Mouse (Mus musculus): ENCODE results near the gene Zmym5. TPM values are rescaled to one million over a fixed set of nuclear protein-coding genes. Genes with fewer than 3 reads are reported as not detected.
"Not testable (repeated sequence)": the region's sequence is repeated elsewhere in the genome, so short reads cannot be mapped to it uniquely, and the experiment has no call there.

Gene Zmym5
- polyA plus RNA-seq, 1 experiment from 2014 or later: 19.2 TPM

DNA sequence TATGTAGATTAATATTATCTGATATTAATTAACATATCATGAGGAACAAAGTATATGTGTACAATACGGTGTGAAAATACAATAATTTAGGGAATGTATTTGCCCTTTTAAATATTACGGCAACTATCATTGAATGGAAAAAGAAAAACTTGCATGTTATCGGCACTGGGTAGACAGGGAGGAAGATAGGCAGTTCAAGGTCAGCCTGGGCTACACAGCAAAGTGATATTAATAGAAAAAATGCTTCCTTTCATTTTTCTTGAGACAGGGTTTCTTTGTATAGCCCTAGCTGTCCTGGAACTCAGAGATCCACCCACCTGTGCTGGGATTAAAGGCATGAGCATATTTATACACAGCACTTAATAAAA lies 32.6 kb downstream of the Zmym5 start:
- H3K36me3 ChIP-seq (ENCODE audit: control insufficient read depth, insufficient read depth): no peaks in the 10 kb centered on the region
- peak overlapping the region; percentile 32 for H3K9ac ChIP-seq (ENCODE audit: low read length)
- 28% methylated on average over 3 of the region's 3 CpGs for WGBS
- H3K4me2 ChIP-seq (ENCODE audit: low read depth, low read length): peak overlapping the region; percentile 92
- H3K9me3 ChIP-seq (replicated peaks; ENCODE audit: control insufficient read depth, low read length): no peaks in the 10 kb centered on the region
- H3K27me3 ChIP-seq (ENCODE audit: control insufficient read depth, insufficient read depth, low read length): no peaks in the 10 kb centered on the region
- H3K4me1 ChIP-seq (ENCODE audit: control insufficient read depth, insufficient read depth, low read length): peaks cover 15% of the 10 kb centered on the region
- H3K4me3 ChIP-seq (ENCODE audit: low read length): peak overlapping the region; percentile 77
- H3K27ac ChIP-seq (ENCODE audit: low read length): peak overlapping the region; percentile 91
- no peak for ATAC-seq (replicated peaks; ENCODE audit: extremely low read depth, insufficient read depth, low FRiP score)

DNA sequence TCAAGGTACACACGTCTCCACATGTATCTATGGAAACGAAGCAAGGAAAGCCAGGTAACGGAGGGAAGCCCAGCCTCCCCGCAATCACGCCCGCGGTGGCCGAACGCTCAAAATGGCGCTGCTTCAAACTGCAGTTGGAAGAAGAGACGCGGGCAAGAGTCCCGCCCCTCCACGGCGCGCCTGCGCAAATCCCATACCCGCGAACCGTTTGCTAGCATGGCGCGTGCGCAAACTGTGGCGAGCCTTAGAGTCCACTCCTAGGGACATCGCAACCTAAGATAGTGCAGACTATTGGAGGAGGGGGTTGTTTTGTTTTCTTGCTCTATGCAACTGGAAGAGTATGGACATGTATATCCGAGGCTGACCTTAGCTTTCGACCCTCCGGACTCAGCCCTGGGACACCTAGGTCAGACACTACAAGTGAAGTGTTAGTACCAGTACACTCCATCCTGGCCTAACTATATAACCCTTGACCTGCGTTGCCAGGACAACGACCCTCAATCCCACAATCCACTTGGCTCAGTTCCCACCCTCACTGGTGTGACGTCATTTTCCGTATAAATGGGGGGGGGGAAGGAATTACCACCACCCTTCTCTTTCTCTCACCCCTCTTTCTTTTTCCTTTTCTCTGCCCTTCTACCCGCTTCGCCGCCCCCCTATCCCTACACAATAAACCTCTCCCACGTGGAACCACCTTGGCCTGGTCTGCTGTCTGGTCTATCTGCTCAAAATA lies 33.1 kb downstream of the Zmym5 start, which contains the start of gene Pspc1:
Pspc1 (minus strand) TSS at position 117 of the 733 bp plus-strand sequence.
- ATAC-seq (replicated peaks; ENCODE audit: extremely low read depth, insufficient read depth, low FRiP score): peak; percentile 96
- Histone ChIP-seq H3K9me3 (replicated peaks; ENCODE audit: control insufficient read depth, low read length) (no peaks in the 10 kb centered on the region), H3K27me3 (ENCODE audit: control insufficient read depth, insufficient read depth, low read length) (no peaks in the 10 kb centered on the region), H3K4me3 (ENCODE audit: low read length) (peak within 1 kb of the TSS; percentile 77), H3K9ac (ENCODE audit: low read length) (peak within 1 kb of the TSS; percentile 87), H3K27ac (ENCODE audit: low read length) (peak within 1 kb of the TSS; percentile 91), H3K4me1 (ENCODE audit: control insufficient read depth, insufficient read depth, low read length) (peaks cover 18% of the 10 kb centered on the region), H3K4me2 (ENCODE audit: low read depth, low read length) (peak within 1 kb of the TSS; percentile 92), H3K36me3 (ENCODE audit: control insufficient read depth, insufficient read depth) (no peaks in the 10 kb centered on the region)
- under 1% methylated on average over 36 of the region's 36 CpGs for WGBS

DNA sequence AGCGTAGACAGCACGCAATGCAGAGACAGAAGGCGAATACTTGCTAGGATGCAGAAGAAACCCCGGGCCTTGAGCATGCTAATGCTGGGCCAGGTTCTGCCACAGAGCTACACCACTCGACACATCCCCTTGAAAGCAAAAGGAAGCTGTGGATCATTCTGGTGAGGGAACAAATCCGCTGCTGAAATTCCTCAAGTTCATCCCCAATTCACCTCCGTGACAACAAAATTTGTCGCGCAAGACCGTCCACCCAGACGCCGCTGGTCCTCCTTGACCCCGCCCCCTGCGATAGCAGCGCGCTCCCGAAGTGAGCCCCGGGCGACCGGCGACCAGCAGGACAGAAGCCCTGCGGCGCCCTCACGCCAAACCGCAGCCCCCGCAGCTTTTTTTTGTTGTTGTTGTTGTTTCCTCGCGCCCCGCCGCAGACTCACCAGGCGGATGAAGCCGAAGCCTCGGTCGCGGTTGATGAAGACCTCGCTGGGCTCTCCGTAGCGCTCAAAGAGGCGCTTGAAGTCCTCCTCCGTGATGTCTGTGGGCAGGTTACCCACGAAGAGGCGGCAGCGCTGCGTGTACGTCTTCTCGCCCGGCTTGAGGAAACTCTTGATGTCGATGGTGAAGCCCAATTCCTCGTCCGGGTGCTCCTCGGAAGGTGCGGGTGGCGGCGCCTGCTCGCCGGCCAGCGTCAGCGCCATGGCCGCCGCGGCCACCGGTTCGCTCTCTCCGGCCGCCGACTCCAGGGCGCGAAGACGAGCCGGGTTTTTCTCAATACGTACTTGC lies 34.0 kb downstream of the Zmym5 start:
- ATAC-seq (replicated peaks; ENCODE audit: extremely low read depth, insufficient read depth, low FRiP score): peak; percentile 45
- H3K4me1 ChIP-seq (ENCODE audit: control insufficient read depth, insufficient read depth, low read length): peaks cover 18% of the 10 kb centered on the region
- H3K9ac ChIP-seq (ENCODE audit: low read length): peak overlapping the region; percentile 87
- peak overlapping the region; percentile 92 for H3K4me2 ChIP-seq (ENCODE audit: low read depth, low read length)
- H3K27ac ChIP-seq (ENCODE audit: low read length): peak overlapping the region; percentile 91
- H3K36me3 ChIP-seq (ENCODE audit: control insufficient read depth, insufficient read depth): no peaks in the 10 kb centered on the region
- H3K9me3 ChIP-seq (replicated peaks; ENCODE audit: control insufficient read depth, low read length): no peaks in the 10 kb centered on the region
- WGBS: under 1% methylated on average over 71 of the region's 71 CpGs
- H3K27me3 ChIP-seq (ENCODE audit: control insufficient read depth, insufficient read depth, low read length): no peaks in the 10 kb centered on the region
- H3K4me3 ChIP-seq (ENCODE audit: low read length): peak overlapping the region; percentile 77

DNA sequence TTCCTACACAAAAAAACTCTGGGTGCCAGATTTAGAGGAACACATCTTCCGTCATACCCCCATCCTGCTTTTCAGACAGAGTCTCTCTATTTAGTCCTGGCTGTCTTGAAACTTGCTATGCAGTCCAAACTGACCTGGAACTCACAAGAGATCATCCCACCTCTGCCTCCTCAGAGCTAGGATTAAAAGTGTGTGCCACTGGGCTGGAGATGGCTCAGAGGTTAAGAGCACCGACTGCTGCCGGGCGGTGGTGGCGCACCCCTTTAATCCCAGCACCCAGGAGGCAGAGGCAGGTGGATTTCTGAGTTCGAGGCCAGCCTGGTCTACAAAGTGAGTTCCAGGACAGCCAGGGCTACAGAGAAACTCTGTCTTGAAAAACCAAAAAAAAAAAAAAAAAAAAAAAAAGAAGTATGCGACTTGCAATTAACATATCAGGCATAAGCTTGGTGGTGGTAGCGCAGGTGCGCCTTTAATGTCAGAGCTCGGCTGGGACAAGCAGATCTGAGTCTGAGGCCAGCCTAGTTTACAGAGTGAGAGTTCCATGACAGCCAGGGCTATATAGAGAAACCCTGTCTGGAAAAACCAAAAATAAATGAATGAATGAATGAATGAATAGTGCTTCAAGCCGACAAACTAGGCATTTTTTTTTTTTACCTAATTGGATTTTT lies 34.8 kb downstream of the Zmym5 start:
- Histone ChIP-seq H3K9ac (ENCODE audit: low read length) (peak overlapping the region; percentile 87), H3K4me1 (ENCODE audit: control insufficient read depth, insufficient read depth, low read length) (peaks cover 18% of the 10 kb centered on the region), H3K27ac (ENCODE audit: low read length) (no peak overlapping the region), H3K9me3 (replicated peaks; ENCODE audit: control insufficient read depth, low read length) (no peaks in the 10 kb centered on the region), H3K27me3 (ENCODE audit: control insufficient read depth, insufficient read depth, low read length) (no peaks in the 10 kb centered on the region), H3K36me3 (ENCODE audit: control insufficient read depth, insufficient read depth) (peaks cover 5% of the 10 kb centered on the region), H3K4me2 (ENCODE audit: low read depth, low read length) (peak overlapping the region; percentile 92), H3K4me3 (ENCODE audit: low read length) (peak overlapping the region; percentile 77)
- no peak for ATAC-seq (replicated peaks; ENCODE audit: extremely low read depth, insufficient read depth, low FRiP score)
- 25% methylated on average over 11 of the region's 11 CpGs for WGBS

DNA sequence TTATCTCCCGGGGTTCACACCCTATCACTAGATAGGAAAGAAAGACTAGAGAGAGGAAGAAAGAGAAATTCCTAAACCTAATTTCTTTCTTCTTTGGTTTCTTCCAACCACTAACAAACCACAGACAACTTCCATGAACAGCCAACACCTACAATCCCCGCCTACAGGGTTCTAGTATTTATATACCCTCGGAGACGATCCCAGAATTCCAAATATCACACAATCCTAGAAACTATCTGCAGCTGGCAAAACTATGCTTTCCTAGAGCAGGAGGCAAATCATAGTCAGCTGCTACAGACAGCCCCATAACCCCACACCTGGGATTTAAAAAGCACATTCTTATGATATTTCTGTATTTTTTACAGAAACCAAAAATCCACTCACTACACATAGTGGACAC lies 36.1 kb downstream of the Zmym5 start:
- Histone ChIP-seq H3K9me3 (replicated peaks; ENCODE audit: control insufficient read depth, low read length) (no peaks in the 10 kb centered on the region), H3K27me3 (ENCODE audit: control insufficient read depth, insufficient read depth, low read length) (no peaks in the 10 kb centered on the region), H3K27ac (ENCODE audit: low read length) (no peak overlapping the region), H3K36me3 (ENCODE audit: control insufficient read depth, insufficient read depth) (peaks cover 14% of the 10 kb centered on the region), H3K4me2 (ENCODE audit: low read depth, low read length) (peak overlapping the region; percentile 53), H3K4me3 (ENCODE audit: low read length) (no peak overlapping the region; the same call in 1 of the 2 replicates), H3K9ac (ENCODE audit: low read length) (no peak overlapping the region), H3K4me1 (ENCODE audit: control insufficient read depth, insufficient read depth, low read length) (peaks cover 18% of the 10 kb centered on the region)
- no peak for ATAC-seq (replicated peaks; ENCODE audit: extremely low read depth, insufficient read depth, low FRiP score)
- 48% methylated on average over 4 of the region's 4 CpGs for WGBS

DNA sequence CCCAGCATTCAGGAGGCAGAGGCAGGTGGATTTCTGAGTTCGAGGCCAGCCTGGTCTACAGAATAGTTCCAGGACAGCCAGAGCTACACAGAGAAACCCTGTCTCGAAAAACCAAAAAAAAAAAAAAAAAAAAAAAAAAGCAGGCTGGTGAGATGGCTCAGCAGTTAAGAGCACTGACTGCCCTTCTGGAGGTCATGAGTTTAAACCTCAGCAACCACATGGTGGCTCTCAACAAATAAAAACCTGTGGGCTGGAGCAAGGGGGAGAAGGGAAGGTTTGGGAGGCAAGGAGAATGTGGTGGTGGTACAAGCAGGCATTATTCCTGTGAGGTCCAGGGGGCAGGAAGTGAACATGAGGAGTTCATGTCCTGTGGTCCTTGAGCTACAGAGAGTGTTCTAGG lies 45.1 kb downstream of the Zmym5 start:
- peaks cover 20% of the 10 kb centered on the region for H3K36me3 ChIP-seq (ENCODE audit: control insufficient read depth, insufficient read depth)
- not testable (repeated sequence) for H3K4me2 ChIP-seq (ENCODE audit: low read depth, low read length); H3K27ac ChIP-seq (ENCODE audit: low read length); H3K4me3 ChIP-seq (ENCODE audit: low read length); H3K9ac ChIP-seq (ENCODE audit: low read length); H3K9me3 ChIP-seq (replicated peaks; ENCODE audit: control insufficient read depth, low read length); H3K27me3 ChIP-seq (ENCODE audit: control insufficient read depth, insufficient read depth, low read length); ATAC-seq (replicated peaks; ENCODE audit: extremely low read depth, insufficient read depth, low FRiP score); H3K4me1 ChIP-seq (ENCODE audit: control insufficient read depth, insufficient read depth, low read length)
- 80% methylated on average over 2 of the region's 2 CpGs for WGBS

DNA sequence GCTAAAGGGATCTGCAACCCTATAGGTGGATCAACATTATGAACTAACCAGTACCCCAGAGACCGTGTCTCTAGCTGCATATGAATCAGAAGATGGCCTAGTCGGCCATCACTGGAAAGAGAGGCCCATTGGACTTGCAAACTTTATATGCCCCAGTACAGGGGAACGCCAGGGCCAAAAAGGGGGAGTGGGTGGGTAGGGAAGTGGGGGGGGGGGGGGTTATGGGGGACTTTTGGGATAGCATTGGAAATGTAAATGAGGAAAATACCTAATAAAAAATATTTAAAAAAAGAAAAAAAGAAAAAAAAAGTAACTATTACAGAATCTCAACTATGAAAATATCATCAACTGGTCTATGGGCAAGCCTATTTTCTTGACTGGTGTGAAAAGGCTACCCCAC lies 46.4 kb downstream of the Zmym5 start:
- peaks cover 26% of the 10 kb centered on the region for H3K36me3 ChIP-seq (ENCODE audit: control insufficient read depth, insufficient read depth)
- H3K4me1 ChIP-seq (ENCODE audit: control insufficient read depth, insufficient read depth, low read length); H3K4me2 ChIP-seq (ENCODE audit: low read depth, low read length); H3K9me3 ChIP-seq (replicated peaks; ENCODE audit: control insufficient read depth, low read length); H3K9ac ChIP-seq (ENCODE audit: low read length); H3K27me3 ChIP-seq (ENCODE audit: control insufficient read depth, insufficient read depth, low read length); H3K27ac ChIP-seq (ENCODE audit: low read length); H3K4me3 ChIP-seq (ENCODE audit: low read length); ATAC-seq (replicated peaks; ENCODE audit: extremely low read depth, insufficient read depth, low FRiP score): not testable (repeated sequence)
- 88% methylated on average over 2 of the region's 3 CpGs for WGBS

DNA sequence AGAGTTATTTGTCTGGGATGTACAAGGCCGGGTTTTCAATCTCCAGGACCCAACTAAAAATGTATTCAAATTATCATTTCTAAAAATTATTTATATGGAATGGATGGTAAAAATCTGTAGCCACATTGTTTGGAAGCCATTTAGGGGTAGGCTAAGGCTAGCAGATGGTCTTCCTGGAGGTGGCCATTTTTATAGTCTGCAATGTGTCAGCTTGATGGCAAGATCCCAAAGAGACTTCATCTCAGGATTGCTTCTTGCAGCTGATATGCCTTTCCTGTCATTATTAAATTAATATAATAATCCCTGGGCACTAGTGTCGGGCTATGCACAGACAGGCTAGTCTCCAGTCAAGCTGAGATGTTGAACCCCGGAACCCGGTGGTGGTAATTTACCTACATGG lies 60.2 kb downstream of the Zmym5 start:
- Histone ChIP-seq H3K36me3 (ENCODE audit: control insufficient read depth, insufficient read depth) (peaks cover 23% of the 10 kb centered on the region), H3K27ac (ENCODE audit: low read length) (no peak overlapping the region), H3K9ac (ENCODE audit: low read length) (no peak overlapping the region), H3K4me1 (ENCODE audit: control insufficient read depth, insufficient read depth, low read length) (no peaks in the 10 kb centered on the region), H3K4me3 (ENCODE audit: low read length) (no peak overlapping the region), H3K27me3 (ENCODE audit: control insufficient read depth, insufficient read depth, low read length) (no peaks in the 10 kb centered on the region), H3K9me3 (replicated peaks; ENCODE audit: control insufficient read depth, low read length) (no peaks in the 10 kb centered on the region), H3K4me2 (ENCODE audit: low read depth, low read length) (no peak overlapping the region)
- 92% methylated on average over 4 of the region's 4 CpGs for WGBS
- ATAC-seq (replicated peaks; ENCODE audit: extremely low read depth, insufficient read depth, low FRiP score): no peak
